Mouse (Mus musculus): Measurements from ENCODE around the gene Fam187b. TPM values are rescaled to one million over a fixed set of nuclear protein-coding genes. Genes with fewer than 3 reads are reported as not detected.

The Fam187b gene
- polyA plus RNA-seq, 1 experiment from 2014 or later = 8.9 TPM

GRCm38 (mm10) chr7:30965677-30966076 is 7.9 kb upstream of the Fam187b start:
- Histone ChIP-seq H3K36me3 (ENCODE audit: insufficient read depth, low read length) (no peaks in the 10 kb centered on the region), H3K9ac (ENCODE audit: low read depth, low read length) (no peak overlapping the region), H3K27me3 (ENCODE audit: insufficient read depth, low read length) (no peaks in the 10 kb centered on the region), H3K4me1 (replicated peaks; ENCODE audit: insufficient read depth, low read length) (no peaks in the 10 kb centered on the region), H3K9me3 (replicated peaks; ENCODE audit: low read length) (no peaks in the 10 kb centered on the region), H3K4me2 (ENCODE audit: low read length) (no peak overlapping the region), H3K4me3 (replicated peaks; ENCODE audit: low read depth, low read length) (no peak overlapping the region), H3K27ac (no peak overlapping the region)
- 71% methylated on average over 14 of the region's 14 CpGs for WGBS
- ATAC-seq (replicated peaks; ENCODE audit: low FRiP score, low read depth) (no peak), DNase-seq (ENCODE audit: low spot score) (no peak)
- no peak for TF ChIP-seq CTCF (IDR thresholded peaks at IDR 0.05; ENCODE audit: low read depth)

- H3K27ac ChIP-seq = no peak overlapping the region
- no peaks in the 10 kb centered on the region for H3K27me3 ChIP-seq (ENCODE audit: insufficient read depth, low read length)
- WGBS = 64% methylated on average over 3 of the region's 3 CpGs
- no peaks in the 10 kb centered on the region for H3K4me1 ChIP-seq (replicated peaks; ENCODE audit: insufficient read depth, low read length)
- no peaks in the 10 kb centered on the region for H3K36me3 ChIP-seq (ENCODE audit: insufficient read depth, low read length)
- DNase-seq (ENCODE audit: low spot score) = no peak
- no peak overlapping the region for H3K4me2 ChIP-seq (ENCODE audit: low read length)
- no peaks in the 10 kb centered on the region for H3K9me3 ChIP-seq (replicated peaks; ENCODE audit: low read length)
- TF ChIP-seq CTCF (IDR thresholded peaks at IDR 0.05; ENCODE audit: low read depth) = no peak
- no peak overlapping the region for H3K9ac ChIP-seq (ENCODE audit: low read depth, low read length)
- no peak for ATAC-seq (replicated peaks; ENCODE audit: low FRiP score, low read depth)
- no peak overlapping the region for H3K4me3 ChIP-seq (replicated peaks; ENCODE audit: low read depth, low read length)
Measured at GRCm38 (mm10) chr7:30966657-30967056, 6.9 kb upstream of the Fam187b start.

- Histone ChIP-seq H3K27ac (no peak overlapping the region), H3K36me3 (ENCODE audit: insufficient read depth, low read length) (no peaks in the 10 kb centered on the region), H3K4me2 (ENCODE audit: low read length) (no peak overlapping the region), H3K27me3 (ENCODE audit: insufficient read depth, low read length) (no peaks in the 10 kb centered on the region), H3K4me1 (replicated peaks; ENCODE audit: insufficient read depth, low read length) (no peaks in the 10 kb centered on the region), H3K9ac (ENCODE audit: low read depth, low read length) (no peak overlapping the region), H3K4me3 (replicated peaks; ENCODE audit: low read depth, low read length) (no peak overlapping the region), H3K9me3 (replicated peaks; ENCODE audit: low read length) (no peaks in the 10 kb centered on the region)
- ATAC-seq (replicated peaks; ENCODE audit: low FRiP score, low read depth) = no peak
- WGBS = 91% methylated on average over 8 of the region's 8 CpGs
- DNase-seq (ENCODE audit: low spot score) = no peak
- TF ChIP-seq CTCF (IDR thresholded peaks at IDR 0.05; ENCODE audit: low read depth) = no peak
Measured at GRCm38 (mm10) chr7:30968611-30969010, 5.0 kb upstream of the Fam187b start.

GRCm38 (mm10) chr7:30969174-30969573 is 4.4 kb upstream of the Fam187b start:
- ATAC-seq (replicated peaks; ENCODE audit: low FRiP score, low read depth) = no peak
- no peak overlapping the region for H3K9ac ChIP-seq (ENCODE audit: low read depth, low read length)
- no peak for TF ChIP-seq CTCF (IDR thresholded peaks at IDR 0.05; ENCODE audit: low read depth)

GRCm38 (mm10) chr7:30971901-30972300 is 1.7 kb upstream of the Fam187b start:
- H3K27me3 ChIP-seq (ENCODE audit: insufficient read depth, low read length) = no peaks in the 10 kb centered on the region
- no peak overlapping the region for H3K27ac ChIP-seq
- peak overlapping the region; percentile 69; the same call in 1 of the 2 replicates for H3K9ac ChIP-seq (ENCODE audit: low read depth, low read length)
- peak overlapping the region; percentile 53; the same call in 1 of the 2 replicates for H3K4me3 ChIP-seq (replicated peaks; ENCODE audit: low read depth, low read length)
- no peak for TF ChIP-seq CTCF (IDR thresholded peaks at IDR 0.05; ENCODE audit: low read depth)
- H3K4me1 ChIP-seq (replicated peaks; ENCODE audit: insufficient read depth, low read length) = no peaks in the 10 kb centered on the region
- DNase-seq (ENCODE audit: low spot score) = no peak
- 79% methylated on average over 15 of the region's 15 CpGs for WGBS
- H3K9me3 ChIP-seq (replicated peaks; ENCODE audit: low read length) = no peaks in the 10 kb centered on the region
- no peak for ATAC-seq (replicated peaks; ENCODE audit: low FRiP score, low read depth)
- no peaks in the 10 kb centered on the region for H3K36me3 ChIP-seq (ENCODE audit: insufficient read depth, low read length)
- H3K4me2 ChIP-seq (ENCODE audit: low read length) = peak overlapping the region; percentile 60; the same call in 1 of the 2 replicates

More at GRCm38 (mm10) chr7:30969174-30969573, 4.4 kb upstream of the Fam187b start:
- no peak overlapping the region for H3K4me3 ChIP-seq (replicated peaks; ENCODE audit: low read depth, low read length)
- H3K27ac ChIP-seq = no peak overlapping the region
- no peak overlapping the region for H3K4me2 ChIP-seq (ENCODE audit: low read length)
- DNase-seq (ENCODE audit: low spot score) = no peak
- H3K27me3 ChIP-seq (ENCODE audit: insufficient read depth, low read length) = no peaks in the 10 kb centered on the region
- H3K36me3 ChIP-seq (ENCODE audit: insufficient read depth, low read length) = no peaks in the 10 kb centered on the region
- no peaks in the 10 kb centered on the region for H3K4me1 ChIP-seq (replicated peaks; ENCODE audit: insufficient read depth, low read length)
- WGBS = 74% methylated on average over 4 of the region's 4 CpGs
- H3K9me3 ChIP-seq (replicated peaks; ENCODE audit: low read length) = no peaks in the 10 kb centered on the region

GRCm38 (mm10) chr7:30972426-30973250 is 952 bp upstream of the Fam187b start:
- Histone ChIP-seq H3K9me3 (replicated peaks; ENCODE audit: low read length) (no peaks in the 10 kb centered on the region), H3K27me3 (ENCODE audit: insufficient read depth, low read length) (no peaks in the 10 kb centered on the region), H3K4me2 (ENCODE audit: low read length) (peak overlapping the region; percentile 60), H3K36me3 (ENCODE audit: insufficient read depth, low read length) (no peaks in the 10 kb centered on the region), H3K4me1 (replicated peaks; ENCODE audit: insufficient read depth, low read length) (no peaks in the 10 kb centered on the region), H3K27ac (peak overlapping the region; percentile 80), H3K4me3 (replicated peaks; ENCODE audit: low read depth, low read length) (peak overlapping the region; percentile 53), H3K9ac (ENCODE audit: low read depth, low read length) (peak overlapping the region; percentile 69)
- WGBS = 5% methylated on average over 41 of the region's 41 CpGs
- no peak for TF ChIP-seq CTCF (IDR thresholded peaks at IDR 0.05; ENCODE audit: low read depth)
- DNase-seq (ENCODE audit: low spot score) (no peak), ATAC-seq (replicated peaks; ENCODE audit: low FRiP score, low read depth) (peak; percentile 38)
